ENCODE assay signal across 8 mouse cellular contexts in genomic region chr8:119380619-119381018, GRCm38 (mm10). TPM values are rescaled to one million over a fixed set of nuclear protein-coding genes. Genes with fewer than 3 reads are reported as not detected.
DNase-seq lines count a peak whose midpoint lies in the region; ATAC-seq lines count a peak whose summit lies in the region.

No protein-coding gene starts in this region.

- no peak overlapping the region for H3K4me2 ChIP-seq in hindbrain, embryonic 13.5 days
- no peak overlapping the region for H3K4me2 ChIP-seq in heart, embryonic 11.5 days

- no peak overlapping the region for H3K4me3 ChIP-seq in hindbrain, embryonic 10.5 days
- H3K4me3 ChIP-seq in hindbrain, embryonic 13.5 days, result no peak overlapping the region
- no peak overlapping the region for H3K4me3 ChIP-seq in heart, embryonic 11.5 days (ENCODE audit: low read depth, low read length)

- WGBS in hindbrain, embryonic 10.5 days, result 40% methylated on average over 4 of the region's 4 CpGs
- 45% methylated on average over 4 of the region's 4 CpGs for WGBS in hindbrain, embryonic 13.5 days
- WGBS in heart, embryonic 11.5 days (ENCODE audit: insufficient replicate concordance), result 43% methylated on average over 4 of the region's 4 CpGs

- H3K36me3 ChIP-seq in hindbrain, embryonic 10.5 days, result no peaks in the 10 kb centered on the region
- H3K36me3 ChIP-seq in hindbrain, embryonic 13.5 days, result no peaks in the 10 kb centered on the region
- no peaks in the 10 kb centered on the region for H3K36me3 ChIP-seq in heart, embryonic 11.5 days (ENCODE audit: control insufficient read depth, insufficient read depth, low read length)

- 0 out of 2 replicates have a peak, but pooled peaks cover 5% of the 10 kb centered on the region for H3K4me1 ChIP-seq in hindbrain, embryonic 10.5 days (replicated peaks)
- H3K4me1 ChIP-seq in hindbrain, embryonic 13.5 days (replicated peaks), result no peaks in the 10 kb centered on the region
- H3K4me1 ChIP-seq in heart, embryonic 11.5 days (ENCODE audit: control insufficient read depth, insufficient read depth, low read length), result no peaks in the 10 kb centered on the region

- no peaks in the 10 kb centered on the region for H3K27me3 ChIP-seq in hindbrain, embryonic 10.5 days (ENCODE audit: insufficient read depth, poor library complexity, severe bottlenecking)
- H3K27me3 ChIP-seq in hindbrain, embryonic 13.5 days, result no peaks in the 10 kb centered on the region
- H3K27me3 ChIP-seq in heart, embryonic 11.5 days (ENCODE audit: control insufficient read depth, insufficient read depth, low read length), result no peaks in the 10 kb centered on the region

- ATAC-seq in hindbrain, embryonic 13.5 days (ENCODE audit: low FRiP score), result no peak
- ATAC-seq in heart, embryonic 11.5 days (replicated peaks; ENCODE audit: insufficient number of reproducible peaks, low FRiP score, low TSS enrichment), result no peak

- H3K9me3 ChIP-seq in hindbrain, embryonic 10.5 days, result no peaks in the 10 kb centered on the region
- no peaks in the 10 kb centered on the region for H3K9me3 ChIP-seq in hindbrain, embryonic 13.5 days
- H3K9me3 ChIP-seq in heart, embryonic 11.5 days (replicated peaks; ENCODE audit: control insufficient read depth, low read length), result no peaks in the 10 kb centered on the region

- H3K9ac ChIP-seq in hindbrain, embryonic 13.5 days, result no peak overlapping the region
- no peak overlapping the region for H3K9ac ChIP-seq in heart, embryonic 11.5 days (ENCODE audit: low read depth, low read length)

- no peak overlapping the region for H3K27ac ChIP-seq in hindbrain, embryonic 10.5 days
- H3K27ac ChIP-seq in hindbrain, embryonic 13.5 days, result no peak overlapping the region
- H3K27ac ChIP-seq in heart, embryonic 11.5 days (ENCODE audit: low read depth, low read length), result no peak overlapping the region

- peak; percentile 18 for DNase-seq in hindbrain, embryonic 10.5 days (ENCODE audit: low spot score)
- DNase-seq in CD4-positive helper T cell, adult 2 months (ENCODE audit: low read depth, low spot score), result peak; percentile 67
- DNase-seq in ZHBTc4 (ENCODE audit: low read depth, low spot score), result peak; percentile 86
- DNase-seq in induced T-regulatory cell, adult 2 months (ENCODE audit: low read depth), result peak; percentile 81
- DNase-seq in telencephalon, adult 2 months (ENCODE audit: low read depth, low spot score), result peak; percentile 33
- no peak for DNase-seq in urinary bladder, postnatal 14 days (ENCODE audit: low spot score)

RNA-seq across cellular contexts. Expression of gene Mlycd, which starts 14.1 kb away (rescaled TPM):
- 11.5 and 13.5 TPM in 2 replicates for polyA plus RNA-seq in hindbrain, embryonic 10.5 days (2016; fragmentation: Nextera tagmentation; extraction: Ambion mirVana)
- 14.1 and 14.8 TPM in 2 replicates for polyA plus RNA-seq in hindbrain, embryonic 13.5 days (2015; fragmentation: Nextera tagmentation; extraction: Ambion mirVana)
- polyA plus RNA-seq in heart, embryonic 11.5 days (2014; fragmentation: Nextera tagmentation; extraction: Ambion mirVana), result 14.2 and 19.0 TPM in 2 replicates

RNA-seq across cellular contexts. Expression of gene Hsbp1, which starts 36.3 kb away (rescaled TPM):
- polyA plus RNA-seq in hindbrain, embryonic 10.5 days (2016; fragmentation: Nextera tagmentation; extraction: Ambion mirVana), result 280 and 364 TPM in 2 replicates
- 623 and 628 TPM in 2 replicates for polyA plus RNA-seq in hindbrain, embryonic 13.5 days (2015; fragmentation: Nextera tagmentation; extraction: Ambion mirVana)
- polyA plus RNA-seq in heart, embryonic 11.5 days (2014; fragmentation: Nextera tagmentation; extraction: Ambion mirVana), result 276 and 298 TPM in 2 replicates

RNA-seq across cellular contexts. Expression of gene Osgin1, which starts 53.3 kb away (rescaled TPM):
- polyA plus RNA-seq in hindbrain, embryonic 10.5 days (2016; fragmentation: Nextera tagmentation; extraction: Ambion mirVana), result 0.30 and 0.36 TPM in 2 replicates
- 0.08 and 0.28 TPM in 2 replicates for polyA plus RNA-seq in hindbrain, embryonic 13.5 days (2015; fragmentation: Nextera tagmentation; extraction: Ambion mirVana)
- 0.39 and 0.94 TPM in 2 replicates for polyA plus RNA-seq in heart, embryonic 11.5 days (2014; fragmentation: Nextera tagmentation; extraction: Ambion mirVana)
